Mouse (Mus musculus) liver, adult 2 months (tissue): ENCODE measurements around the gene Mylk.

Experiments used
- CTCF ChIP-seq: fragments of 200-500 bp; IDR thresholded peaks from 2 replicates; pipeline ENCODE4 v1.5.1; 2011; ENCODE audit warnings: low read depth, low read length, control low read depth
- POLR2A ChIP-seq: fragments of 200-500 bp; IDR thresholded peaks from 2 replicates; pipeline ENCODE4 v1.6.1; 2011; ENCODE audit warnings: low read length, control low read depth; ENCODE audit not compliant: insufficient read depth; ENCODE audit errors: extremely low read depth

DNA sequence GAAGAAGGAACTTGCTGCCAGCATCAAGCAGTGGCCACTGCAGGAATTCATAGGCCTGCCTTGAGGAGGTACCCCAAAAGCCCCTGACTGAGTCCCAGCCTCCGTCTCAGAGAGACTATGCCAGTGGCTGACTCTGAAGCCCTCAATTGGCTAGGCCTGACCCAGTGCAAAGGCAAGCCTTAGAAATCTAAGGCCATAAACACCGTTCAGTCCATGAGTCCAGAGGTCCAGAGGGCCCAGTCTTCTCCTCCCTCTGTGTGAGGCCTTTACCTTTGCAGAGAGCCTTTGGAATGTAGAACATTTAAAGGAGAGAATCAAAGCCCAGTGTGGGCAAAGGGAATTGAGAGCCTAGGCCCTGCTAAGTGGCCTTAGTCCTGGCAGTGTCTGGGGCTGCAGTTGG is 193.2 kb downstream of the Mylk start:
- TF ChIP-seq POLR2A, result no peak
- no peak for TF ChIP-seq CTCF
